Mouse (Mus musculus): ENCODE results near the gene Jsrp1.

Gene Jsrp1

DNA sequence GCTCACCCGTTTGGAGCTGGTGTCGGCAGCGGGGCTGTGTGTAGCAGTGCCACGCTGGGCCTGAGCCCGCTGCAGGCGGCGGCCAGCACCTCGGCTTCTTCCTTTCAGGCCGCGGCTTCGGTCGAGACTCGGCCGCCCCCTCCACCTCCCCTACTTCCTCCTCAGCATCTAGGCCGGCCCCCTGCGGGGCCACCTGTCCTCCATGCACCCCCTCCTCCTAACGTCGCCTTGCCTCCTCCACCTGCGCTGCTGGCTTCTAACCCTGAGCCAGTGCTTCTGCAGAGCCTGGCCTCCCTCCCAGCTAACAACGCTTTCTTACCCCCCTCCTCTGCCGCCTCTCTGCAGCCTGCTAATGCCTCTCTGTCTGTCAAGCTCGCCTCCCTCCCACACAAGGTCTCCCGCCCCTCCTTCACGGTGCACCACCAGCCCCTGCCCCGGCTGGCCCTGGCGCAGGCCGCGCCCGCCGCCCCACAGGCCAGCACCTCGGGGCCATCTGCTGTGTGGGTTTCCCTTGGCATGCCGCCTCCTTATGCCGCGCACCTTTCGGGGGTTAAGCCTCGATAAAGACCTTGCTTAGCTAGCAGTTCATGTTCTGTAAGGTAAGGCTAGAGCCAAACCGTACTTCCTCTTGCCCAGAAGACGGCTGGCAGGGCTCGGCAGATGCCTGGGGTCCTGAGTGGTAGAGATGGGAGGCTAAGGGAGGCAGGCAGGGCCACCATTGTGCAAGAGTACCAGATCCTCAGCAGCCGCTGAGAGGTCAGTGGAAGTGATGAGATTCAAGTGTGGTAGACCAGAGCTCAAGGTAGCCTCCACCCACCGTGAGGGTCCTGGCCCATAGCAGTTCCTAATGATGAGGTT is 20.9 kb downstream of the Jsrp1 start:
- WGBS = 40% methylated on average over 41 of the region's 41 CpGs

DNA sequence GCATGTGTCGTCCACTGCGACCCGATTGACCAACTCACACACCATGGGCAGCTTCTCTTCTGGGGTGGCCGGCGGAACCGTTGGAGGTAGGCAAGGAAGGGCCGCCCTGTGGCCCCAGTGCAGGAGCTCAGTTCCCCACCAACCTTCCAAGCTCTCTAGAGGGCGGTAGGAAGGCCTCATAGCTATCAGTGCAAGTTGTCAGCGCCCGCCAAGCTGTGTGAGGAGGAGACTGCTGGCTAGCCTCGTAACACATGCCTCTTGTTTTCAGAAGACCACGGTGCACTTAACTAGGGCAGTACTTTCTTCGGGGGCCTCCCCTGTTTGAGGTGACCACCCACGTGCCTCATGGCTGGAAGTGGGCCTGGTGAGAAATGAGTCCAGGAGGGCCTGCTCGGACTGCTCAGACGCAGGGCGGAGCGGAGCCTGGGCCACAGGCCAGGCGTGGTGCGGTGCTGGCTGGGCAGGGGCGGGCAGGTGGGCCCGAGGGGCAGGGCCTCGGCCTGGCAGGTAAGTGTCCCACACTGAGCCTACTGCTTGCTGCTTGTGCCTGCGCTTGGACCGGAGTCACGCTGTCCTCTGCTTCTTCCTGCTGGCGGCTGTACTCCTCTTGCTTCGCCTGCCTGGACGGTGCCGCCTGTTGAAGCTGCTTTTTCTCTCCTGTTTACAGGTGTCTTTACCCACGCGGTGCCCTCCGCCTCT is 21.7 kb downstream of the Jsrp1 start:
- 64% methylated on average over 33 of the region's 33 CpGs for WGBS

DNA sequence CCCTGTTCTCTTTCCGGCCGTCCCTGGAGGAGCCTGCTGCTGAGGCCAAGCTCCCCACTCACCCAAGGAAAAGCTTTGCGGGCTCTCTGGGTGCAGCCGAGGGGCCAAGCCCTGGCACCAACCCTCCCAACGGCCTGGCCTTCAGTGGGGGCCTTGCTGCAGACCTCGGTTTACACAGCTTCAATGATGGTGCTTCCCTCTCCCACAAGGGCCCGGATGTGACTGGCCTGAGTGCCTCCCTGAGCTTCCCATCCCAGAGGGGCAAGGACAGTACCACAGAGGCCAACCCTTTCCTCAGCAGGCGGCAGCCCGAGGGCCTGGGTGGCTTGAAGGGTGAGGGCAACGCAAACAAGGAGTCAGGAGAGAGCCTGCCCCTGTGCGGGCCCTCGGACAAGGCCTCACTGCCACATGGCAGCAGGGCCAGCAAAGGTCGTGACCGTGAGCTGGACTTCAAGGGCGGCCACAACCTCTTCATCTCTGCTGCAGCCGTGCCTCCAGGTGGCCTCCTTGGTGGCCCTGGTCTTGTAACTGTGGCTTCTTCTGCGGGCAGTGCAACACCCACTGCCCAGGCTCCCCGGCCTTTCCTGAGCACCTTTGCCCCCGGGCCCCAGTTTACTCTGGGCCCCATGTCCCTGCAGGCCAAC is 22.4 kb downstream of the Jsrp1 start:
- 90% methylated on average over 19 of the region's 19 CpGs for WGBS

DNA sequence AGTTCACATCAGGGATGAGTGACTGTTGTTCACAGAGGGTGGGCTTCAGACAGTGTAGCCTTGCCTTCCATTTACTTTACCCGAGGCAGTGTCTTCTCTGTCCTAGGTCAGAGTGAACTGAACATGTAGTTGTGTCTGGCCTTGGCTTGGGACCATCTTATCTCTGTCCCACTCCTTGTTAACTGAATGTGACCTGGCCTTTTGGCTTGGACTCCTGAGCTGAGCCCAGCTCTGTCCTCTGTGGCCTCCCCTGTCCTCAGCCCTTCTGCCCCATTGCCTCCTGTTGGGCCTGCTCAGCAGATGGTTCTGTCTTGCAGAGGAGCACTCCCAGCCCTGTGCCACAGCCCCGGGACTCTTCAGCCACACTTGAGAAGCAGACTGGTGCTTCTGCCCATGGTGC is 25.8 kb downstream of the Jsrp1 start:
- 86% methylated on average over 2 of the region's 2 CpGs for WGBS

DNA sequence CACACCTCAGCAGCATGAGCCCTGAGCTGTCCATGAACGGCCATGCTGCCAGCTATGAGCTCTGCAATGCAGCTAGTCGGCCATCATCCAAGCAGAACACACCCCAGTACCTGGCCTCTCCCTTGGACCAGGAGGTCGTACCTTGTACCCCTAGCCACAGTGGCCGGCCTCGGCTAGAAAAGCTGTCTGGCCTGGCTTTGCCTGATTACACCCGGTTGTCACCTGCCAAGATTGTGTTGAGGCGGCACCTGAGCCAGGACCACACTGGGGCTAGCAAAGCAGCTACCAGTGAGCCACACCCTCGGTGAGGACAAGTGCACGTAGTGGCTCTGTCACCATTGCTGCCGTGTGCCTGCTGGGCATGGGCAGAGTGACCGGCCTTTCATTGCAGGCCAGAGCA is 27.3 kb downstream of the Jsrp1 start:
- 89% methylated on average over 11 of the region's 11 CpGs for WGBS

DNA sequence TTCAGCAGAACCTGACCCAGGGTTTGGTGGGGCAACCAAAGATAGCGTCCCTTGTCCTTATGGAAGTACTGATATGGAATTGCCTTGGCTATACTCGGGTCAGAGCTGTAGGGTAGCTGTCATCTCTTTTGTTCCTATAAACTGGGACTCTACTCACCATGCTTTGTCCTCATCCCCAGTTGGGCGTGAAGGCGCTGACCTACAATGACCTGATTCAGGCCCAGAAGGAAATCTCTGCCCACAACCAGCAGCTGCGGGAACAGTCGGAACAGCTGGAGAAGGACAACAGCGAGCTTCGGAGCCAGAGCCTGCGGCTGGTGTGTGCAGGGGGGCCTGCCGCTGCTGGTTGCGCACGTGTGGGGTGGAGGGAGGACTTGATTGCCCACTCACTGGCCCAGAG is 28.4 kb downstream of the Jsrp1 start:
- WGBS = 71% methylated on average over 12 of the region's 12 CpGs

DNA sequence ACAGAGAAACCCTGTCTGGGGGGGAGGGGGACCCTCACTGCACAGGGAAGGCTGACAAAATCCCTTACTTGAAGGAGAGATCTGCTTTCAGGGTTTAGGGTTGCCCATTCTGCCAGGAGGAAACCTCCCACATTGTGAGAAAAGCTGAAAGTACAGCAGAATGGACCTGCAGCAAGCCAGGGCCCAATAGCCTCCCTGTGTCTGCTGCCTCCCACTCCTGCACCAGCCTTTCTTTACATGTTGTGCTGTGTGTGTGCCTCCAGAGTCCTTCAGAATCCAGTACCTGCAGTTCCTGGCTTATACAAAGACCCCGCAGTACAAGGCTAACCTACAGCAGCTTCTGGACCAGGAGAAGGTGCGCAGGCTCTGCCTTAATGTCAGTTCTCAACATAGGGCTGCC is 29.0 kb downstream of the Jsrp1 start:
- 88% methylated on average over 2 of the region's 2 CpGs for WGBS

DNA sequence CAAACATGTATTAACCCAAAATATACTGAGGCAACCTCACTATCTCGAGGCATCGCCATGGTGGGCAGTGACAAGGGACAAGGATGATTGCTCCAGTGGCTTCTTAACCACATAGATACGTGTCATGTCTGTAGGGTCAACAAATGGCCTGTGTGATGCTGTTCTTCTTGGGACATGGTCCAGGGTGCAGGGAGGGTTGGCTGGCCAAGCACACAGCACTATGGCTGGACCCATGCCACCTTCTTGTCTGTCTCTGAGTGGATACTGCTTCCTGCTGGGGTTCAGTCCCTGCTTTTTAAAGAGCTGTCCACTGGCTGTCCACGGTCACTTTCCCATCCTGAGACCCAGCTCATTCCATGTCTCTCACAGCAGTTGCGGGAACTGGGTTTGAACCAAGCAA is 36.2 kb downstream of the Jsrp1 start:
- WGBS = 72% methylated on average over 5 of the region's 5 CpGs

DNA sequence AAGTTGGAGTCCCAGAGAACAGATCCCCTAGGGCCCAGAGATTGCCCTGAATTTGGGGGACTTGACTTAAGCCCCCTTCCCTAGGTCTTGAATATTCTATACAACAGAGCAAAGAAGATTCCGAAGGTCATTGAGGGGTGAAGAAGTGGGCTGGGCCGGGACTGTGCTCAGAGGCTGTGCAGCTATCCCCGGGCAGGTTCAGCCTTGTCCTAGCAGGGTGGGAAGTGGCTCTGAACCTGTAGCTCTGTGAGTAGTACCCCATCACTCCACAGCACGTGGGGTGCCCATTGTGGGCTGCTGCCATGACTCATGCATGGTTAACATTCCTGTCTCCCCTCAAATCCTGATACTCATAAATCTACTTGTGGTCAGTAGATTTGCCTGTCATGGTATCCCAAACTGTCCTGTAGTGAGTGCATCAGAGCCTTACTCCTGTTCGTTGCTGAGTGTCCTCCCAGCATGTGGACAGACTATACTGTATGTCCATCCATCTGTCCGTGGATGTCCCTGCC is 36.9 kb downstream of the Jsrp1 start:
- WGBS = 80% methylated on average over 6 of the region's 6 CpGs

DNA sequence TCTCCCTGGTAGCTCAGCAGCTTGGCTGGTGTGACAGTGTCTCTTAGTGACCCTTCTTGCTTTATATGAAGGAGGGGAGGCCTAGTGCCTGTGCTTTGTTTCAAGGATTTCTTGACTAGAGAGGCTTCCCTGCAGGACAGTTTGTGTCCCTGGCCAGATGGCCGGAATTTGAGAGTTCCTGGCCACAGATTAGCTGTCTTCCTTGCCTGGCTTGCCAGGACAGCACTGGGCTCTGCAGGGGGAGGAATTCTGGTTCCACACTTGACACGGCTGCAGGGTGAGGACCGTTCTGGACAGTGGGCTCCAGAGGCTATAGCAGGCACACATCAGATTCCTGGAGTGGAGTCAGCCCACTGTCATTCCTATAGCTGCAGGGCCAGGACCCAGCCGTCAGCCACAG is 37.6 kb downstream of the Jsrp1 start:
- 68% methylated on average over 4 of the region's 4 CpGs for WGBS

DNA sequence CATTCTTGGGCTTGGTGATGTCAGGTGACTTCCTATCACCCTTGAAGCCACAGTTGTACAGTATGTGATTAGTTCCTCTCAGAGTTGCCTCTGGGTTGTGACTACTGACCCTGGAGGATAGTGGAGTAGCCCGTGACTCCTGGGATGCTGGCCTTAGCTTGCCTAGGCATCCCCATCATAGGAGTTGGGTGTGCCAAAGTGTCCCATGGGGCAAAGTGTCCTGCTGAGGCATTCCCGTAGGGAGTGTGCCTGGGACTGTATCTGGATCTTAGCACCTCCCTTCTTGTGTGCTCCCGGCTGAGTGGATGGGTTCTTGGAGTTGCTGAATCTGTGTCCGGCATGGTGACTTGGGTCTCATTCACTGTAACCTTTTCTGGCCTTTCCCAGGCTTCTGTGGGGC is 38.3 kb downstream of the Jsrp1 start:
- WGBS = 54% methylated on average over 4 of the region's 4 CpGs

DNA sequence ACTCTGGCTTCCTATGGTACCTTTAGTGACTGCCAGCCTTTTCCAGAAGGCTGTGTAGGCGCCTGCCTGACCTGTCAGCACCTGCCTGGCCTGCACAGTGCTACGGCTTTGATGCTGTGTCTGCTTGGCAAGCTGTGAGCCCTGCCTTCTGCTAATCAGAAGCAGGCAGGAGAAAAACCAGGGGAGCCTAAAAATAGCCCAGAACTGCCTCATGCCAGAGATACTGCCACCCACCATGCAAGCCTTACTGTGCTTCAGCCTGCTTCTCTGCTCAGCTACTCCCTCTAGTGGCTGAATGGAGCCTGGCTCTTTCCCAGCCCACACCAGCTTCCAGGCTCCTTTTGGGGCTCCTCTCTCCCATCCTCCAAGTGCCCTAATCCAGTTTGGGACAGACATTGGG is 38.7 kb downstream of the Jsrp1 start:
- WGBS = 16% methylated on average over 2 of the region's 2 CpGs

DNA sequence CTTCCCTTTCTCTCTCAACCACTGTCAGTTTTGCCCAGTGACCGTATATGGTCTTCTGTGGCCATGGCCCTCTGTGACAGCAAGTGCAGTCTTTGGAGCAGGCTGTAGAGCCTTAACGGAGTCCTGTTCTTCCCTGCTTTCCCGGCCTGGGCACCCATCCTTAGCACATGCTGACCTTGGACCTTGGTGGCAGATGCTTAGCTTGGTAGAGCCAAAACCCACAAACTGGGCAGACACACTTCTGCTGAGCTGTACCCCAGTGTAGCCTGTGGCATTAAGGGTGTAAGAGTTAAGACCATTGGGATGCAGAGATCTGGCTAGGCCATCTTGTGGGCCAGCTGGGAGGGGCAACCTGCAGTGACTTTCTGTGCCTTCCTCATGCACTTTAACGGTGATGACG is 39.5 kb downstream of the Jsrp1 start:
- 66% methylated on average over 5 of the region's 5 CpGs for WGBS

DNA sequence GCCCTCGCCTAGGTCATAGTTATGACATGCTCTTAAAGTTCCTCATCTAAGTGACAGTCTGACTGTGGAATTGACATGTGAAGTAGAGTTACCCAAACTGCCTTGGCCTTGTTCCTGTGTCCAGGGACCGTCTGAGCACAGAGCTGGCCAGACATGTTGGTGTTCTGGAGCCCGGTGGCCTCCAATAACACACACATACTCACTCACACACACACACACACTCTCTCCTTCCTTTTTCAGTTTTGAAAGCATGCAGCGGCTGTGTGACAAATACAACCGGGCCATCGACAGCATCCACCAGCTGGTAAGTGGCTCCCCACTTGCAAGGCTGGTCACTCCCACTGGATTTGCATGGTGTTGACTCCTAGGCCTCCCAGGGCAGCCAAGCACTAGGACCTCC is 44.9 kb downstream of the Jsrp1 start:
- 73% methylated on average over 6 of the region's 6 CpGs for WGBS

DNA sequence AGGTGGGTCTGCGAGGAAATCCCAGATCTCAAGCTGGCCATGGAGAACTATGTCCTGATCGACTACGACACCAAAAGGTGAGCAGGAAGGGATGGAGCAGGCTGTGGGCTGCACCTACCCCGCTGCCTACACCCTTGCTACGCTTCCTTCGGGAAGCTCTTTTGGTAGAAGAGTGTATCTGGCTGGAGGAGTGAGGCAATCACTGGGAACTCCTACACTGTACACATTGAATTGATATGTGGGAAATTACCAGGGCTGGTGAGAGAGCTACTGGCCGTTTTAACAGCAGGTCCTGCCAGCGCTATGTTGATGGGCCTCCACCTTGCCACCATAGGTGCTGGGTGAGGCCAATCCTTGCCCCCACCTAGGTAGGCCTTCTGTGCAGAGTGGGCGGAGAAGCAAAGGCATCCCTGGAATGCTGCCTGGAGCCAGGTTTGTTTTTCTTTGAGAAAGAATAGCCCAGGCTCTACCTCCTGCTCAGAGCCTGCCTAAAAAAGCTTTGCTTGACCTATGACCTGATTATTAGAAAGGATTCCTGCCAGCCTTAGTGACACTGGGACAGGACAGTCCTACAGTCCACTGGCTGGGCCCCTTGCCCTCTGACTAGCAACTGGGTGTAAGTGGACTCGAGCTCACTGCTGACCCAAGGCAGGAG is 47.0 kb downstream of the Jsrp1 start:
- WGBS = 48% methylated on average over 10 of the region's 10 CpGs

DNA sequence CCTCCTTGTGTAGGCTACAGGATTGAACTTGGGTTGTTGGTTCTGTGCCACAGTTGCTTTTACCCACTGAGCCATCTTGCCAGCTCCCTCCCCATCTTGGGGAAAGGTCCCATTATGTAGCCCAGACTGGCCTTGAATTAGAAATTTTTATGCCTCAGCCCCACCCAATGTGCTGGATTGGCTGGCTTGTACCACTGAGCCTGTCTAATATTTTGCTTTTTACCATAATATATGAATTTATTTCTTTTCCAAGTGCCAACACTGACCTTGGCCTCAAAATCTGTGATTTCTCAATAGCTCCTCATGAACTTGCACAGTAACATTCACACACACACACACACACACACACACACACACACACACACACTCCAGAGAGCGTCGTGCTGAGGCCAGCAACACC is 47.6 kb downstream of the Jsrp1 start:
- 44% methylated on average over 2 of the region's 2 CpGs for WGBS

DNA sequence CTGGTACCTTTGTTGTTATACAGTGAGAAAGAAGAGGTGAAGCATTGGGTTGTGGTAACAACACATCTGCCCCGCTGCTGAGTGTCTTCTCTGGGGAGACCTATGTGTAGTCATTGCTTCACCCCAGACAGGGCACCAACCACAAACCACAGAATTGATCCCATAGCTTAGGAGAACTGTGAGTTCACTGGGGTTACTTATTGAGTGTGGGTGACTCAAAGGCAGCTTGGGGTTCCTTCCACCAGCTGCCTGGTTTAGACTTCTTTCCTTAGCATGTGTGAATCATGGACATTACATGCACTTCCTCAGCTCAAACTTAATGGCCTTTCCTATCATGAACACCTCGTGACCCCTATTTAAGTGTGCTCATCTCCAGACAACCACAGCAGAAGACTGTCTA is 49.8 kb downstream of the Jsrp1 start:
- 97% methylated on average over 2 of the region's 2 CpGs for WGBS

DNA sequence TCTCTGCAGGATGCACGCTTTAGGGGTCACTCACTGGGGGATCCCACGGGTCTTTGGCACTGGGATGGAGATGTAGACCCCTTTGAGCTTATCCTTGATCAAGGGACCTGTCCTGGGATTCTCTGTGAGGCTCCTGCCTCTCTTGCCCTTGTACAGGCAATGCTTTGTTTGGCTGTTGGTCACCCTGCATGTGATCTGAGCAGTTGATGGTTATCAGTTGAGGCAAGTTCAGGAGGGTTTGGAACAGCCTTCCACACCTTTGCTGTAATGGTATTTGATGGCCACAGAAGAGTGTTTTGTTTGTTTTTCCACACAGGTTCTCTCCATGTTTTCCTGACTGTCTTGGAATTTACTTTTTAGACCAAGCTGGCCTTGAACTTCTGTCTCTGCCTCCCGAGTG is 51.5 kb downstream of the Jsrp1 start:
- 65% methylated on average over 3 of the region's 3 CpGs for WGBS

DNA sequence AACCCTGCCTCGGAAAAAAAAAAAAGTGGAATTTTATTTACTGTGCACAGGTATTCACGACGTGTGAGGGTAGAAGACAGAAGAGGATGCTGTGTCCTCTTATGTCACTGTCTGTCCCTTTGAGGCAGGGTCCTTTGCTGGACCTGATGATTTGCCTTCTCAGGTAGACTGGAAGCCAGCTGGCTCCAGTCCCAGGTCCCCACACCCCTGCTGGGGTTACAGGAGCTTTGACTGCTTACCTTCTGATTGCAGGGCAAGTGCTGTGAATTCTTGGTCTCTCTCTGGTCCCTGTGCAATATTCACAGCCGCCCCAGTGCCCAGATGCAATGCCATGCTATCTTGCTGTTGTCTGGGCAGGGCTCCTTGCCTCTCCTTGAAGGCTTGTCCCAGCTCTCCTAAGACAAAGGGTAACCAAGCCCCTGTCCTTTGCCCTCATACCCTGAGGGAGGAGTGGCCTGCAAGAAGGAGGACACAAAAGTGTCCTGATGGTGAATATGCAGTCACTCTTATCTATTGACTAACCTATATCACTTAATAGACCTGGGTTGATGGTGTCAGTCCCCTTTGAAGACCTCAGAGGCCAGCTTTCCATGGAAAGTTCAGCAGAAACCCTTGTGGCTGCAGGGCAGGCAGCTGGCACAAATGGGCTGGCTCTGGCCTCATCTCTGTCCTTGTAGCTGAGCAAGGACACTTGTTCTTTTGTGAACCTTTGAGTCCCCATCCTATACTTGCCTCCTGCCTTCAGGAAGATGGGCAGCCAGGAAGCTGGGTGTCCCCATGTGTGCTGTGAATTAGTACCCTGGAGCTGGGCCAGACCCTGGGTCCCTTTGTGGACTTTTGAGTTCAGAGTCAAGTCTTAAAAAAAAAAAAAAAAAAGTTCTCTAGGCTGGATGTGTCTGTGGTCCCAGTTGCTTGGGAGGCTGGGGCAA is 52.4 kb downstream of the Jsrp1 start:
- 73% methylated on average over 4 of the region's 4 CpGs for WGBS

DNA sequence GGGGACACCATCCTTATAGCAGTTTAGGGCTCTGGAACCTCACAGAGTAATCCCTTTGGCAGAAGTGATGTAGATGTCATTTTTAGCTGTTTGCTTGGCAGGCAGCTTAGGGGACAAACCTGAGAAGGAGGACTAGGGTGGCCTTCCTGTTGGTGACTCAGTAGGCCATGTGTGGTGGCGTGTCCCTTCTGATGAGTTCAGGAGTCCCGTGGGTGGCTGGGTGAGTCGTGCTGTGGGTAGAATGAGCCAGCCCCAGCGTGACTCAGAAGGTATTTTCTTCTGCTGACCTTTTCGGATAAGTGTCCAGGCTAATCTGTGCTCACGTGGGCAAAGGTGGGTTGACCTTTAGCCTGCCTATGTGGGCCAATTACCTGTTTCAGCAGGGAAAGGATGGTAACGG is 54.6 kb downstream of the Jsrp1 start:
- WGBS = 42% methylated on average over 7 of the region's 7 CpGs

Data from cerebral cortex, adult 2 months (tissue).